In genomic region chr2:19446746-19447145, GRCm38 (mm10) we compare ENCODE assay signal across 29 mouse cellular contexts. TPM values are rescaled to one million over a fixed set of nuclear protein-coding genes. Genes with fewer than 3 reads are reported as not detected.
DNase-seq lines count a peak whose midpoint lies in the region; ATAC-seq and TF ChIP-seq lines count a peak whose summit lies in the region.
"Had no signal": no experiment of that assay in that cellular context is flagged by ENCODE, and none has a peak within 500 bp of the region (broad histone marks: within the 10 kb centered on the region; RNA-seq: fewer than 3 reads in every experiment).

No protein-coding gene starts in this region.

- WGBS in hindbrain, embryonic 10.5 days, result 5% methylated on average over 7 of the region's 7 CpGs
- WGBS in hindbrain, embryonic 16.5 days, result 4% methylated on average over 7 of the region's 7 CpGs
- 5% methylated on average over 7 of the region's 7 CpGs for WGBS in hindbrain, embryonic 12.5 days
- 3% methylated on average over 7 of the region's 7 CpGs for WGBS in neural tube, embryonic 12.5 days

- no peaks in the 10 kb centered on the region for H3K9me3 ChIP-seq in hindbrain, embryonic 10.5 days
- no peaks in the 10 kb centered on the region for H3K9me3 ChIP-seq in hindbrain, embryonic 16.5 days (ENCODE audit: control insufficient read depth, low read length)
- no peaks in the 10 kb centered on the region for H3K9me3 ChIP-seq in E14TG2a.4 (ENCODE audit: low read length)
- H3K9me3 ChIP-seq in hindbrain, embryonic 12.5 days (replicated peaks), result no peaks in the 10 kb centered on the region
- H3K9me3 ChIP-seq in neural tube, embryonic 12.5 days, result no peaks in the 10 kb centered on the region
- H3K9me3 ChIP-seq: embryonic facial prominence, embryonic 15.5 days; forebrain, embryonic 10.5 days; kidney, embryonic 15.5 days; liver, embryonic 13.5 days had no signal

- H3K4me3 ChIP-seq in hindbrain, embryonic 10.5 days, result peak overlapping the region; percentile 47
- no peak overlapping the region; the same call in 1 of the 2 replicates for H3K4me3 ChIP-seq in hindbrain, embryonic 16.5 days (ENCODE audit: low read length)
- peak overlapping the region; percentile 78; the same call in 1 of the 2 replicates for H3K4me3 ChIP-seq in E14TG2a.4 (replicated peaks; ENCODE audit: low read length)
- H3K4me3 ChIP-seq in hindbrain, embryonic 12.5 days, result peak overlapping the region; percentile 41
- peak overlapping the region; percentile 40 for H3K4me3 ChIP-seq in neural tube, embryonic 12.5 days
- H3K4me3 ChIP-seq: left cerebral cortex, adult 2 months; liver, embryonic 13.5 days; myocyte had no signal

- no peak for DNase-seq in hindbrain, embryonic 10.5 days (ENCODE audit: low spot score)
- no peak for DNase-seq in spleen, postnatal 14 days (ENCODE audit: low spot score in 2 of 2)
- DNase-seq in adrenal gland, adult 8-10 months, result no peak
- DNase-seq: adrenal gland, adult 2 months; cerebellum, adult 9-10 months; gastrocnemius, postnatal 10 days; heart, adult 11 months; heart, postnatal 36 days; layer of hippocampus, adult 9-11 months; liver, embryonic 13.5 days; lung, postnatal 36 days; right cerebral cortex, adult 18-20 months had no signal

- no peak for ATAC-seq in hindbrain, embryonic 16.5 days
- no peak for ATAC-seq in hindbrain, embryonic 12.5 days (ENCODE audit: low FRiP score)
- ATAC-seq in neural tube, embryonic 12.5 days (ENCODE audit: low FRiP score, low read depth), result no peak
- ATAC-seq: intestine, embryonic 16.5 days had no signal

- TF ChIP-seq CTCF in E14TG2a.4 (conservative IDR thresholded peaks at IDR 0.05; ENCODE audit: low read length), result no peak

- no peaks in the 10 kb centered on the region for H3K36me3 ChIP-seq in hindbrain, embryonic 10.5 days
- H3K36me3 ChIP-seq in hindbrain, embryonic 16.5 days (ENCODE audit: control insufficient read depth, insufficient read depth, low read length), result no peaks in the 10 kb centered on the region
- H3K36me3 ChIP-seq in E14TG2a.4 (ENCODE audit: insufficient read depth, low read length), result no peaks in the 10 kb centered on the region
- no peaks in the 10 kb centered on the region for H3K36me3 ChIP-seq in hindbrain, embryonic 12.5 days
- H3K36me3 ChIP-seq in neural tube, embryonic 12.5 days, result no peaks in the 10 kb centered on the region
- H3K36me3 ChIP-seq: embryonic facial prominence, embryonic 15.5 days; forebrain, embryonic 10.5 days; kidney, embryonic 15.5 days; liver, embryonic 13.5 days had no signal

- peaks cover 100% of the 10 kb centered on the region for H3K27me3 ChIP-seq in hindbrain, embryonic 10.5 days (ENCODE audit: insufficient read depth, poor library complexity, severe bottlenecking)
- peaks cover 79% of the 10 kb centered on the region for H3K27me3 ChIP-seq in hindbrain, embryonic 16.5 days (replicated peaks; ENCODE audit: control insufficient read depth, insufficient read depth, low read length)
- H3K27me3 ChIP-seq in E14TG2a.4 (ENCODE audit: insufficient read depth, low read length), result peaks cover 93% of the 10 kb centered on the region
- H3K27me3 ChIP-seq in hindbrain, embryonic 12.5 days, result peaks cover 96% of the 10 kb centered on the region
- peaks cover 95% of the 10 kb centered on the region for H3K27me3 ChIP-seq in neural tube, embryonic 12.5 days (replicated peaks)

- H3K9ac ChIP-seq in hindbrain, embryonic 16.5 days (ENCODE audit: low read depth, low read length), result no peak overlapping the region
- H3K9ac ChIP-seq in hindbrain, embryonic 12.5 days, result no peak overlapping the region
- H3K9ac ChIP-seq in neural tube, embryonic 12.5 days, result no peak overlapping the region
- H3K9ac ChIP-seq: embryonic facial prominence, embryonic 15.5 days; kidney, embryonic 15.5 days; liver, embryonic 13.5 days; lung, embryonic 14.5 days had no signal

- no peak overlapping the region for H3K4me2 ChIP-seq in hindbrain, embryonic 16.5 days (ENCODE audit: low read length)
- H3K4me2 ChIP-seq in hindbrain, embryonic 12.5 days (replicated peaks), result peak overlapping the region; percentile 62
- H3K4me2 ChIP-seq in neural tube, embryonic 12.5 days (replicated peaks), result peak overlapping the region; percentile 71
- H3K4me2 ChIP-seq: liver, embryonic 13.5 days had no signal

- H3K4me1 ChIP-seq in hindbrain, embryonic 10.5 days (replicated peaks), result peaks cover 34% of the 10 kb centered on the region
- peaks cover 19% of the 10 kb centered on the region for H3K4me1 ChIP-seq in hindbrain, embryonic 16.5 days (ENCODE audit: control insufficient read depth, insufficient read depth, low read depth, low read length)
- peaks cover 30% of the 10 kb centered on the region for H3K4me1 ChIP-seq in E14TG2a.4 (replicated peaks; ENCODE audit: low read depth, low read length)
- peaks cover 24% of the 10 kb centered on the region for H3K4me1 ChIP-seq in hindbrain, embryonic 12.5 days
- peaks cover 28% of the 10 kb centered on the region for H3K4me1 ChIP-seq in neural tube, embryonic 12.5 days
- H3K4me1 ChIP-seq: liver, embryonic 13.5 days had no signal

- H3K27ac ChIP-seq in hindbrain, embryonic 10.5 days, result no peak overlapping the region
- no peak overlapping the region for H3K27ac ChIP-seq in hindbrain, embryonic 16.5 days (ENCODE audit: low read depth, low read length)
- H3K27ac ChIP-seq in hindbrain, embryonic 12.5 days, result no peak overlapping the region
- no peak overlapping the region for H3K27ac ChIP-seq in neural tube, embryonic 12.5 days
- H3K27ac ChIP-seq: embryonic facial prominence, embryonic 15.5 days; forebrain, embryonic 10.5 days; kidney, embryonic 15.5 days; left cerebral cortex, adult 2 months; liver, embryonic 13.5 days had no signal

RNA-seq across cellular contexts. Expression of gene Ptf1a, which starts 1.3 kb away (rescaled TPM):
- polyA plus RNA-seq in hindbrain, embryonic 10.5 days (2016; fragmentation: Nextera tagmentation; extraction: Ambion mirVana), result 6.1 and 16.5 TPM in 2 replicates
- 1.6 and 1.7 TPM in 2 replicates for polyA plus RNA-seq in hindbrain, embryonic 16.5 days (2015; fragmentation: Nextera tagmentation; extraction: Ambion mirVana)
- 6.3 and 7.1 TPM in 2 replicates for polyA plus RNA-seq in hindbrain, embryonic 12.5 days (2016; fragmentation: Nextera tagmentation; extraction: Ambion mirVana)
- 7.7 and 10.0 TPM in 2 replicates for polyA plus RNA-seq in neural tube, embryonic 12.5 days (2016; fragmentation: Nextera tagmentation; extraction: Ambion mirVana)
- not detected for total RNA-seq in adrenal gland, adult 8-10 months (2022)
- total RNA-seq: adrenal gland, adult 2 months; common myeloid progenitor, adult 5-6 weeks; gastrocnemius, postnatal 10 days; heart, postnatal 36 days; left cerebral cortex, adult 2 months had no signal
- polyA plus RNA-seq: adrenal gland, adult 2 months; C2C12; embryonic facial prominence, embryonic 15.5 days; forebrain, embryonic 10.5 days; heart, embryonic 14.5 days; limb, embryonic 11.5 days; liver, embryonic 13.5 days; lung, embryonic 14.5 days; myocyte; small intestine, adult 2 months; thymus, postnatal 0 days had no signal
